Mouse (Mus musculus): ENCODE data around the gene Eif3k. TPM values are rescaled to one million over a fixed set of nuclear protein-coding genes. Genes with fewer than 3 reads are reported as not detected.

The Eif3k gene
- polyA plus RNA-seq, 1 experiment from 2014 or later, result 467 TPM

- H3K27ac ChIP-seq, result no peak overlapping the region
- 80% methylated on average over 9 of the region's 9 CpGs for WGBS
Measured at GRCm38 (mm10) chr7:29008714-29009113, 27.1 kb upstream of the Eif3k start.

DNA sequence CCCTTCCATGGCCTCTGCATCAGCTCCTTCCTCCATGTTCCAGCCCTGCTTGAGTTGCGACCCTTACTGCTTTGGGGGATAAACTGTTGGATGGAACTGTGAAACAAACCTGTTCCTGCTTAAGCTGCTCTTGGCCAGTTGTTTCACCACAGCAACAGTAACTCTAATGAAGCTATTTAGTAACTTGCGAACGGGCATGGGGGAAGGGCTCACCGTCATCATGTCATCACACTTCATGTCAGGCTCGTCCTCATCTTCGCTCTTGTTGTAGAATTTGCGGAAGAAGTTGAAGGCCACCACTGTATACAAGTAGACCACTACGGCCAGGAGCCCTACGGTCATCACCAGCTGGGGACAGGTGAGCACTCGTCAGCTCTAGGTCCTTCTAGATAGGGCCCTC is 26.5 kb upstream of the Eif3k start:
- Histone ChIP-seq H3K9me3 (replicated peaks; ENCODE audit: low read length) (no peaks in the 10 kb centered on the region), H3K4me1 (replicated peaks; ENCODE audit: insufficient read depth, low read length) (no peaks in the 10 kb centered on the region), H3K27ac (no peak overlapping the region), H3K4me3 (replicated peaks; ENCODE audit: low read depth, low read length) (no peak overlapping the region), H3K4me2 (ENCODE audit: low read length) (no peak overlapping the region), H3K36me3 (ENCODE audit: insufficient read depth, low read length) (no peaks in the 10 kb centered on the region), H3K27me3 (ENCODE audit: insufficient read depth, low read length) (no peaks in the 10 kb centered on the region), H3K9ac (ENCODE audit: low read depth, low read length) (no peak overlapping the region)
- no peak for DNase-seq (ENCODE audit: low spot score)
- ATAC-seq (replicated peaks; ENCODE audit: low FRiP score, low read depth), result no peak
- WGBS, result 97% methylated on average over 10 of the region's 10 CpGs
- TF ChIP-seq CTCF (IDR thresholded peaks at IDR 0.05; ENCODE audit: low read depth), result no peak

More at GRCm38 (mm10) chr7:29008714-29009113, 27.1 kb upstream of the Eif3k start:
- DNase-seq (ENCODE audit: low spot score), result no peak
- ATAC-seq (replicated peaks; ENCODE audit: low FRiP score, low read depth), result no peak
- no peaks in the 10 kb centered on the region for H3K9me3 ChIP-seq (replicated peaks; ENCODE audit: low read length)
- H3K4me2 ChIP-seq (ENCODE audit: low read length), result no peak overlapping the region
- no peaks in the 10 kb centered on the region for H3K4me1 ChIP-seq (replicated peaks; ENCODE audit: insufficient read depth, low read length)
- TF ChIP-seq CTCF (IDR thresholded peaks at IDR 0.05; ENCODE audit: low read depth), result no peak
- no peak overlapping the region for H3K4me3 ChIP-seq (replicated peaks; ENCODE audit: low read depth, low read length)
- H3K36me3 ChIP-seq (ENCODE audit: insufficient read depth, low read length), result no peaks in the 10 kb centered on the region
- no peak overlapping the region for H3K9ac ChIP-seq (ENCODE audit: low read depth, low read length)
- no peaks in the 10 kb centered on the region for H3K27me3 ChIP-seq (ENCODE audit: insufficient read depth, low read length)

GRCm38 (mm10) chr7:29007224-29008101 is 25.8 kb upstream of the Eif3k start:
- 75% methylated on average over 9 of the region's 9 CpGs for WGBS
- H3K36me3 ChIP-seq (ENCODE audit: insufficient read depth, low read length), result no peaks in the 10 kb centered on the region
- H3K27ac ChIP-seq, result no peak overlapping the region
- ATAC-seq (replicated peaks; ENCODE audit: low FRiP score, low read depth), result no peak
- H3K9me3 ChIP-seq (replicated peaks; ENCODE audit: low read length), result no peaks in the 10 kb centered on the region
- H3K27me3 ChIP-seq (ENCODE audit: insufficient read depth, low read length), result no peaks in the 10 kb centered on the region
- no peak overlapping the region for H3K4me3 ChIP-seq (replicated peaks; ENCODE audit: low read depth, low read length)
- DNase-seq (ENCODE audit: low spot score), result no peak
- no peak overlapping the region for H3K9ac ChIP-seq (ENCODE audit: low read depth, low read length)
- no peak overlapping the region for H3K4me2 ChIP-seq (ENCODE audit: low read length)
- no peak for TF ChIP-seq CTCF (IDR thresholded peaks at IDR 0.05; ENCODE audit: low read depth)
- no peaks in the 10 kb centered on the region for H3K4me1 ChIP-seq (replicated peaks; ENCODE audit: insufficient read depth, low read length)

DNA sequence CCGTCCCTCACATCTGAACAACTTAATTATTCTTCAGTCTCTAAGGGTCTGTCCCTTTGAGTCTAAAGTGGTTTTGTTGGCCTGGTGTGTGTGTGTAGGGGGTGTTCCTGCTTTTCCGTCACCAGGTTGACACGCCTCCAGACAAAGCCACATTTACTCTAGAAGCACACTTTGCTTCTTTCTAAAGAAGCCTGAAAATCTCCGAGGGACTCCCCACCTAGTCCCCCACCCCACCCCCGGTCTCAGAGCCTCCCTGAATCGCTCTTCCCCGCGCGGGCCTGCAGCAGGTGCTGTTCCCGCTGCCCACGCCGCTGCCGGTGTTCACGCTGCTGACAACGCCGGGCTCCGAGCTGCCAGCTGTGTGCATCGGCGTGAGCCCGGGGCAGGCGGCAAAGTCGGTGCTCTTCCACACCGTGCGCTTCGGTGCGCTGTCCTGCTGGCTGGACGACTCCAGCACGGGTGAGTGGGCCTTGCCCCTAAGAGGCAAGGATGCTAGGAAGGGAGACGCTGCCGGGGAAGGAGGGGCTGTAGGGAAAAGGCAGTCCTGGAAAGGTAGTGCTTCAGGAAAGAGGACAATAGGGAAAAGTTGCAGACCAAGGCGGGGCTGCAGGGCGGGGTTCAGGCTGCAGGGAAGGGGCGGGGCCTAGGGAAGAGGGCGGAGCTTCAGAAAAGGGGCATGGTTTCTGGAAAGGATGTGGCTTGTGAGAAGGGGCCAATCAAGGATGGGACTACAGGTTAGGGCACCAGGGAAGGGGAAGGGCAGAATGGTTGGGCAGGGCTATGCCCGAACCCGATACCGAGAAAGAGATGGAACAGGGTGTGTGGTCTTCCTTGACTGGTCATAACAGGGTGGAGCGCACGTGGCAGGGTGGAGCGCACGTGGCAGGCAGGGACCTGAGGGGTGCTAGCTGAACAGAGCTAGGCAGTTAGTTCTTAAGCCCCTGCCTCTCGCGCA is 19.3 kb upstream of the Eif3k start:
- Histone ChIP-seq H3K4me1 (replicated peaks; ENCODE audit: insufficient read depth, low read length) (peaks cover 5% of the 10 kb centered on the region; the same call in 1 of the 2 replicates), H3K4me2 (ENCODE audit: low read length) (peak overlapping the region; percentile 85), H3K4me3 (replicated peaks; ENCODE audit: low read depth, low read length) (peak overlapping the region; percentile 29), H3K9me3 (replicated peaks; ENCODE audit: low read length) (no peaks in the 10 kb centered on the region), H3K36me3 (ENCODE audit: insufficient read depth, low read length) (no peaks in the 10 kb centered on the region), H3K9ac (ENCODE audit: low read depth, low read length) (peak overlapping the region; percentile 61), H3K27ac (no peak overlapping the region), H3K27me3 (ENCODE audit: insufficient read depth, low read length) (no peaks in the 10 kb centered on the region)
- DNase-seq (ENCODE audit: low spot score), result peak; percentile 87
- no peak for TF ChIP-seq CTCF (IDR thresholded peaks at IDR 0.05; ENCODE audit: low read depth)
- 4% methylated on average over 43 of the region's 43 CpGs for WGBS
- ATAC-seq (replicated peaks; ENCODE audit: low FRiP score, low read depth), result peak; percentile 86

DNA sequence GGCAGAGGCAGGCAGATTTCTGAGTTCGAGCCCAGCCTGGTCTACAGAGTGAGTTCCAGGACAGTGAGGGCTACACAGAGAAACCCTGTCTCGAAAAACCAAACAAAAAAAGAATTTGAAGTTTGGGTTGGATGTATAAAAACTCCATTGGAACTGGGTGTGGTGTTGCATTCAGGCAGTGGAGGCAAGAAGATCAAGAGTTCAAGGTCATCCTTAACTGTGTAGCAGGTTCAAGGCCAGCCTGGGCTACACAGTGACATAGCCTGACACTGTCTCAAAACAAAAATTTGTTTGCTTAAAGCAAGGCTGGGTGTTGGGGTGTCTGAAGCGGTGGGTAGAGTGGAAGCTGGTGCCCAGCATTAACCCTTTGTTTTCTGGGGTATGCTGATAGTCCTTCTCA is 11.7 kb upstream of the Eif3k start:
- Histone ChIP-seq H3K9ac (ENCODE audit: low read depth, low read length) (no peak overlapping the region), H3K27ac (no peak overlapping the region), H3K4me1 (replicated peaks; ENCODE audit: insufficient read depth, low read length) (no peaks in the 10 kb centered on the region), H3K27me3 (ENCODE audit: insufficient read depth, low read length) (no peaks in the 10 kb centered on the region), H3K36me3 (ENCODE audit: insufficient read depth, low read length) (no peaks in the 10 kb centered on the region), H3K4me2 (ENCODE audit: low read length) (no peak overlapping the region), H3K9me3 (replicated peaks; ENCODE audit: low read length) (no peaks in the 10 kb centered on the region), H3K4me3 (replicated peaks; ENCODE audit: low read depth, low read length) (no peak overlapping the region)
- no peak for DNase-seq (ENCODE audit: low spot score)
- ATAC-seq (replicated peaks; ENCODE audit: low FRiP score, low read depth), result no peak
- TF ChIP-seq CTCF (IDR thresholded peaks at IDR 0.05; ENCODE audit: low read depth), result no peak
- WGBS, result 79% methylated on average over 3 of the region's 3 CpGs

DNA sequence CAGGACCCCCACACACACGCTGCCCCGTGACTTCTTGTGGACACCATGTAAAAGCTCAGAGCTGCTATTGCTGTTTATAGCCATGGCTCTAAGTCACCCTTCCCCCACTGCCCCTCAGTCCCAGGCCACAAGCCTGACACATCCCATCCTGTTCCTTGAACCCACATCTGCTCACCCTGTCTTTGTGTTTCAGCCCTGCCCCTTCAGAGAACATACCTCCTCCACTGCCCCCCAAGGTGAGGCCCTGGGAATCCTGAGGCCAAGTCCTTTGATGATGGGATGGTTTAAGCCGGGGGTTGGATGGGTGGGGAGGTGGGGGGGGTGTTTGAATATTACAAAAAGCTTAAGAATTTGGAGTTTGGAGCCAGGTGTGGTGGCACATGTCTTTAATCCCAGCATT is 11.3 kb upstream of the Eif3k start:
- Histone ChIP-seq H3K4me3 (replicated peaks; ENCODE audit: low read depth, low read length) (no peak overlapping the region), H3K4me1 (replicated peaks; ENCODE audit: insufficient read depth, low read length) (no peaks in the 10 kb centered on the region), H3K9me3 (replicated peaks; ENCODE audit: low read length) (no peaks in the 10 kb centered on the region), H3K4me2 (ENCODE audit: low read length) (no peak overlapping the region), H3K9ac (ENCODE audit: low read depth, low read length) (no peak overlapping the region), H3K27me3 (ENCODE audit: insufficient read depth, low read length) (no peaks in the 10 kb centered on the region), H3K36me3 (ENCODE audit: insufficient read depth, low read length) (no peaks in the 10 kb centered on the region), H3K27ac (no peak overlapping the region)
- no peak for ATAC-seq (replicated peaks; ENCODE audit: low FRiP score, low read depth)
- DNase-seq (ENCODE audit: low spot score), result no peak
- WGBS, result 85% methylated on average over 3 of the region's 3 CpGs
- no peak for TF ChIP-seq CTCF (IDR thresholded peaks at IDR 0.05; ENCODE audit: low read depth)
